Mouse (Mus musculus): Measurements from ENCODE around the gene Il10.
"Not testable (repeated sequence)": the region's sequence is repeated elsewhere in the genome, so short reads cannot be mapped to it uniquely, and the experiment has no call there.

DNA sequence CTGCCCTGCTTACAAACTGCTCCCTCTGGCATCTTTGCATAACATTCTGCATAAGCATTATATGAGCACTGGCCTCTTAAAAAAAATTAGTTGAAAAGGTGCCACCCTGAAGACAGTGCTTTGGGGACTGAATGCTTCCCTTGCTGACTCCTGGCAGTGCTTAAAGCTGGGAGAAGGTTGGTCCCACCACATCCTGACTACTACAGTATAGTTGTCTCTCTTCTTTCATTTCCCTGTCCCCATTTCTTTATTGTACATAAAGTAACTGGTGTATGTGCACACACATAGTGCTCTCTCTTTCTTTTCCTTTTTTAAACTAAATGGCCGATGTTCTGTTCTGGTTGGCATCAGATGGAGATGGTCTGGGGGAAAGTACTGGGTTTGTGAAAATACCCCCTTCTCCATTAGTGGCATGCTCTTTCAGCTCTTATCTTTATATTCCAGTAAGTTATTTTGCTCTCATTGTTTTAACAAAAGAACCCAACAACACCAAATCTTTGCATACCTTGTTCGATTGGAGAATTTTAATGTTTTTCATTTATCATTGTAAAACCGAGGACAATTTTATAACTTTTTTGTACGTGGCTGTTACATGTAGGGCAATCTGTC is 3.7 kb downstream of the Il10 start:
- TF ChIP-seq GABPA (IDR thresholded peaks at IDR 0.05; ENCODE audit: insufficient replicate concordance, low read depth, low read length); CTCF (conservative IDR thresholded peaks at IDR 0.05 in 1 of 2, IDR thresholded peaks at IDR 0.05 in 1 of 2; ENCODE audit: low read depth in 2 of 2, low read length in 2 of 2); SMC3 (IDR thresholded peaks at IDR 0.05; ENCODE audit: low read depth, low read length); USF1 (IDR thresholded peaks at IDR 0.05; ENCODE audit: low read depth, low read length); ZC3H11A (IDR thresholded peaks at IDR 0.05; ENCODE audit: low read depth, low read length); EP300 (IDR thresholded peaks at IDR 0.05; ENCODE audit: low read length); ETS1 (conservative IDR thresholded peaks at IDR 0.05; ENCODE audit: low read depth, low read length); ZNF384 (IDR thresholded peaks at IDR 0.05; ENCODE audit: low read depth, low read length); PAX5 (IDR thresholded peaks at IDR 0.05; ENCODE audit: low read length): not testable (repeated sequence)
- 0 out of 2 replicates have a peak, but pooled peaks have one; percentile 40 for TF ChIP-seq CHD2 (IDR thresholded peaks at IDR 0.05; ENCODE audit: low read length)
